Mouse (Mus musculus): ENCODE measurements around the gene Rbfox3. TPM values are rescaled to one million over a fixed set of nuclear protein-coding genes. Genes with fewer than 3 reads are reported as not detected.
"Not testable (repeated sequence)": the region's sequence is repeated elsewhere in the genome, so short reads cannot be mapped to it uniquely, and the experiment has no call there.

Rbfox3 gene
- polyA plus RNA-seq, 1 experiment from 2014 or later = 0.36 TPM

- Histone ChIP-seq H3K27ac (no peak overlapping the region), H3K36me3 (no peaks in the 10 kb centered on the region), H3K9ac (no peak overlapping the region), H3K9me3 (replicated peaks) (no peaks in the 10 kb centered on the region), H3K4me1 (replicated peaks) (no peaks in the 10 kb centered on the region), H3K4me3 (replicated peaks) (no peak overlapping the region), H3K27me3 (no peaks in the 10 kb centered on the region), H3K4me2 (no peak overlapping the region)
- no peak for ATAC-seq (ENCODE audit: low read depth)
- WGBS (ENCODE audit: insufficient replicate concordance) = 66% methylated on average over 7 of the region's 7 CpGs
- DNase-seq = no peak
Observed at GRCm38 (mm10) chr11:118811404-118811803, 100.0 kb downstream of the Rbfox3 start.

GRCm38 (mm10) chr11:118807511-118807910, 103.9 kb downstream of the Rbfox3 start:
- H3K27ac ChIP-seq = no peak overlapping the region
- H3K27me3 ChIP-seq = no peaks in the 10 kb centered on the region
- no peak overlapping the region for H3K4me3 ChIP-seq (replicated peaks)
- H3K4me1 ChIP-seq (replicated peaks) = no peaks in the 10 kb centered on the region
- DNase-seq (no peak), ATAC-seq (ENCODE audit: low read depth) (no peak)
- no peak overlapping the region for H3K4me2 ChIP-seq
- no peaks in the 10 kb centered on the region for H3K36me3 ChIP-seq
- H3K9ac ChIP-seq = no peak overlapping the region
- WGBS (ENCODE audit: insufficient replicate concordance) = 62% methylated on average over 15 of the region's 15 CpGs
- no peaks in the 10 kb centered on the region for H3K9me3 ChIP-seq (replicated peaks)

GRCm38 (mm10) chr11:118794856-118795602, 116.4 kb downstream of the Rbfox3 start:
- DNase-seq = no peak
- no peak overlapping the region for H3K4me3 ChIP-seq (replicated peaks)
- no peak overlapping the region for H3K27ac ChIP-seq
- H3K4me1 ChIP-seq (replicated peaks) = no peaks in the 10 kb centered on the region
- WGBS (ENCODE audit: insufficient replicate concordance) = 47% methylated on average over 8 of the region's 8 CpGs
- no peaks in the 10 kb centered on the region for H3K36me3 ChIP-seq
- no peak overlapping the region for H3K9ac ChIP-seq
- no peak overlapping the region for H3K4me2 ChIP-seq
- no peaks in the 10 kb centered on the region for H3K27me3 ChIP-seq
- no peak for ATAC-seq (ENCODE audit: low read depth)
- H3K9me3 ChIP-seq (replicated peaks) = no peaks in the 10 kb centered on the region

DNA sequence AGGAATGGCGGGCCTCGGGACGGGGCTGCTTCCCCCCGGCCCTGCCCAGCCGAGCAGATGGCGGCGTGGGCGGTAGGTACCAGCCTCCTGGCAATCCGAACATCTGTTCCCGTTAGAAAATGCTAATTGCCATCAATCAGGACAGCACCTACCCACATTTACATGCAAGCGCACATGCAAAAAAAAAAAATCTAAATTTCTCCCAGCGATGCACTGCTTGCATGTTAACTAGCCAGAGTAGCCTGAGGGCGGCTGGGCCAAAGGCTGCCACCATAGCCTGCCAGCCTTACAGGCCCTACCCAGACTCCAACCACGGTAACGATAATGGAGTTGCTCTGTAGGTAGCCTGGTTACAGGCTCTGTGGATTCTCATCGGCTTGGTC, 117.8 kb downstream of the Rbfox3 start:
- Histone ChIP-seq H3K9ac (no peak overlapping the region), H3K4me3 (replicated peaks) (no peak overlapping the region), H3K4me2 (no peak overlapping the region), H3K36me3 (no peaks in the 10 kb centered on the region), H3K27ac (no peak overlapping the region), H3K9me3 (replicated peaks) (no peaks in the 10 kb centered on the region), H3K27me3 (no peaks in the 10 kb centered on the region), H3K4me1 (replicated peaks) (no peaks in the 10 kb centered on the region)
- ATAC-seq (ENCODE audit: low read depth) (no peak), DNase-seq (no peak)
- WGBS (ENCODE audit: insufficient replicate concordance) = 73% methylated on average over 16 of the region's 16 CpGs

DNA sequence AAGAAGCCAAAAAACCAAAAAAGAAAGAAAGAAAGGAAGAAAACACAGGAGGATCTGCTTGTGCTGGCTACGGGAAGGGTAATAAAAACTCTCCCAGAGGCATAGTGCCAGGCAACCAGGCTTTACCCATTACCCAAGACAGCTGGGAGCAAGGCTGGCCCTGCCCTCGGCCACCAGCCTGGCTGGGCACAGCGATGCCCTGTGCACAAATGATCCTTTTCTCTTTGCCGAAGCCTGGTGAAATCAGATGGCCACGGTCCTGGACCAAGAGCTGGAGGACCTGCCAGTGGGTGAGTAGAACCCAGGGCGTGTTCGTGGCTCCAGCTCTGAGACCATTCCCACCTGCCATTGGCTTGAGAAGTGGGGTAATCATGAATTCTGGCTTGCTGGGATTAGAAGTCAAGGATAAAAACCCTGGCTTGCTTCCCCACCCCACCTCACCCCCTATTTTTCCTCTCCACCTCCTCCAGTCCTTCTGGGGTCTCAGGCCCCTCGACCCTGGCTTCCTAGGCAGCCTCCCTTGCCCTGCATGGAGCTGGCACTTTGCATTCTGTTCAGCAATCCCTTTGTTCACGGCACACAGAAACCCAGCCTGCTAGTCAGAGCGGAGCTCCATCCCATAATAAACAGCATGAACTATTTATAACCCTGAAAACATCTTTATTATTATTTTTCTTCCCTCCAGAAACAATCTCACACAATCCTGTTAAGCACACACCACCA, 118.3 kb downstream of the Rbfox3 start:
- H3K27me3 ChIP-seq = no peaks in the 10 kb centered on the region
- ATAC-seq (ENCODE audit: low read depth) = no peak
- no peak for DNase-seq

GRCm38 (mm10) chr11:118792163-118792915, 119.1 kb downstream of the Rbfox3 start:
- ATAC-seq (ENCODE audit: low read depth) (no peak), DNase-seq (no peak)
- H3K4me3 ChIP-seq (replicated peaks) = no peak overlapping the region
- H3K4me2 ChIP-seq = no peak overlapping the region
- WGBS (ENCODE audit: insufficient replicate concordance) = 65% methylated on average over 9 of the region's 9 CpGs
- no peaks in the 10 kb centered on the region for H3K36me3 ChIP-seq
- H3K9me3 ChIP-seq (replicated peaks) = no peaks in the 10 kb centered on the region
- H3K27me3 ChIP-seq = no peaks in the 10 kb centered on the region
- H3K27ac ChIP-seq = no peak overlapping the region
- no peak overlapping the region for H3K9ac ChIP-seq
- no peaks in the 10 kb centered on the region for H3K4me1 ChIP-seq (replicated peaks)

More for the DNA sequence above, 118.3 kb downstream of the Rbfox3 start:
- Histone ChIP-seq H3K4me1 (replicated peaks) (no peaks in the 10 kb centered on the region), H3K9ac (no peak overlapping the region), H3K36me3 (no peaks in the 10 kb centered on the region), H3K4me2 (no peak overlapping the region), H3K9me3 (replicated peaks) (no peaks in the 10 kb centered on the region), H3K27ac (no peak overlapping the region), H3K4me3 (replicated peaks) (no peak overlapping the region)
- 62% methylated on average over 10 of the region's 10 CpGs for WGBS (ENCODE audit: insufficient replicate concordance)

DNA sequence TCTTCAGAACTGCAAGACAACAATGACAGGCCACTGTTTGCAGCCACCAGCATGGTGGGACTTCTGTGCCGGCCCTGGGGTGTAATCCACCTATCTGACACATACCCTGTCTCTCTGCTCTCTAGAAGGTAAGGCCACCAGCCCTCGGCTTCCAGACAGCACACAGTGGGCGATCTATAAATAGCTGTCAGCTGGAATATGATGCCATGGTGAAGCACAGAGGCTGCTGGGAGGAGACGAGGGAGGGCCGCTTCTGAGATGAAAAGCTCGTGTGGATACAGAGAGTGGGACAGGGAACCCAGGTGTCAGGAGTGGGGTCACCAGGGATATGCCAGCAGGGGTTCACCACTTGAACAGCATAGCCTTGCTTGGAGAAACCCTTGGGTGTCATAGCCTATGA, 120.0 kb downstream of the Rbfox3 start:
- Histone ChIP-seq H3K36me3 (no peaks in the 10 kb centered on the region), H3K4me1 (replicated peaks) (no peaks in the 10 kb centered on the region), H3K27ac (no peak overlapping the region), H3K9ac (no peak overlapping the region), H3K27me3 (no peaks in the 10 kb centered on the region), H3K9me3 (replicated peaks) (no peaks in the 10 kb centered on the region), H3K4me2 (no peak overlapping the region), H3K4me3 (replicated peaks) (no peak overlapping the region)
- 61% methylated on average over 6 of the region's 6 CpGs for WGBS (ENCODE audit: insufficient replicate concordance)
- ATAC-seq (ENCODE audit: low read depth) (no peak), DNase-seq (no peak)

DNA sequence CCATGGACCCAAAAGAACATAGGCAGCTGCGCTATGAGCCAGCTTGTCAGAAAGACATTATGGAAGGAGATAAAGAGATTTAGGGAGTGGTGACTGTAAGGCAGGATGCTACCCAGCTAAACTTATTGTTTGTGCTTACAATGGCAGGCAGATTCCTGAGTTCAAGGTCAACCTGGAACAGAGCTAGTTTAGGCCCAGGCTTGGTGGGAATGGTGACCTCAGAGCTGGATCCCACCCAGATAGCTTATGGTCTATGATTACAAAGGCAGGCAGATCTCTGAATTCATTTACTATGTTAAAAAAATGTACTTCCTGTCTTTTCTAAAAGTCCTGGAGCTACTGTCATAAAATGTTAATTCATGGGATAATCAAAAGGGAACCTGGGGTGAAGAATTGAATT, 123.3 kb downstream of the Rbfox3 start:
- Histone ChIP-seq H3K4me1 (replicated peaks) (no peaks in the 10 kb centered on the region), H3K27me3 (no peaks in the 10 kb centered on the region), H3K4me3 (replicated peaks) (no peak overlapping the region), H3K9ac (no peak overlapping the region), H3K27ac (no peak overlapping the region), H3K9me3 (replicated peaks) (no peaks in the 10 kb centered on the region), H3K4me2 (no peak overlapping the region), H3K36me3 (no peaks in the 10 kb centered on the region)
- WGBS (ENCODE audit: insufficient replicate concordance) = 66% methylated on average over 1 of the region's 1 CpGs
- DNase-seq (no peak), ATAC-seq (ENCODE audit: low read depth) (no peak)

- Histone ChIP-seq H3K9me3 (replicated peaks) (no peaks in the 10 kb centered on the region), H3K4me2 (no peak overlapping the region), H3K4me3 (replicated peaks) (no peak overlapping the region), H3K4me1 (replicated peaks) (no peaks in the 10 kb centered on the region), H3K27ac (no peak overlapping the region), H3K27me3 (no peaks in the 10 kb centered on the region), H3K9ac (no peak overlapping the region), H3K36me3 (no peaks in the 10 kb centered on the region)
- no peak for DNase-seq
- ATAC-seq (ENCODE audit: low read depth) = no peak
- WGBS (ENCODE audit: insufficient replicate concordance) = 48% methylated on average over 5 of the region's 5 CpGs
Observed at GRCm38 (mm10) chr11:118782677-118783076, 128.7 kb downstream of the Rbfox3 start.

- no peak overlapping the region for H3K27ac ChIP-seq
- H3K4me3 ChIP-seq (replicated peaks) = no peak overlapping the region
- H3K9me3 ChIP-seq (replicated peaks) = no peaks in the 10 kb centered on the region
- 9% methylated on average over 3 of the region's 3 CpGs for WGBS (ENCODE audit: insufficient replicate concordance)
- no peak overlapping the region for H3K4me2 ChIP-seq
- DNase-seq (no peak), ATAC-seq (ENCODE audit: low read depth) (no peak)
- H3K9ac ChIP-seq = no peak overlapping the region
- H3K36me3 ChIP-seq = no peaks in the 10 kb centered on the region
- no peaks in the 10 kb centered on the region for H3K4me1 ChIP-seq (replicated peaks)
- no peaks in the 10 kb centered on the region for H3K27me3 ChIP-seq
Observed at GRCm38 (mm10) chr11:118775753-118776152, 135.6 kb downstream of the Rbfox3 start.

- H3K9ac ChIP-seq; H3K27ac ChIP-seq; H3K4me1 ChIP-seq (replicated peaks); H3K4me3 ChIP-seq (replicated peaks); H3K36me3 ChIP-seq; H3K4me2 ChIP-seq; H3K27me3 ChIP-seq; ATAC-seq (ENCODE audit: low read depth); H3K9me3 ChIP-seq (replicated peaks); DNase-seq: not testable (repeated sequence)
- WGBS (ENCODE audit: insufficient replicate concordance) = 57% methylated on average over 2 of the region's 2 CpGs
Observed at GRCm38 (mm10) chr11:118774777-118775176, 136.6 kb downstream of the Rbfox3 start.
